Mouse (Mus musculus) liver, postnatal 0 days (tissue): ENCODE data around the gene Ece1.

Experiments
- CTCF ChIP-seq: sonication (generic); IDR thresholded peaks from 2 replicates; pipeline ENCODE4 v1.5.1; 2016; ENCODE audit warnings: antibody characterized with exemption, low read depth
- EP300 ChIP-seq: IDR thresholded peaks from 2 replicates; pipeline ENCODE4 v1.6.1; 2016; ENCODE audit warnings: antibody characterized with exemption, low read depth, mild to moderate bottlenecking

- TF ChIP-seq CTCF = no peak
- TF ChIP-seq EP300 = no peak
Observed at GRCm38 (mm10) chr4:137926161-137926560, 64.1 kb downstream of the Ece1 start.
